Mouse (Mus musculus): ENCODE data around the gene Arhgef10l.

DNA sequence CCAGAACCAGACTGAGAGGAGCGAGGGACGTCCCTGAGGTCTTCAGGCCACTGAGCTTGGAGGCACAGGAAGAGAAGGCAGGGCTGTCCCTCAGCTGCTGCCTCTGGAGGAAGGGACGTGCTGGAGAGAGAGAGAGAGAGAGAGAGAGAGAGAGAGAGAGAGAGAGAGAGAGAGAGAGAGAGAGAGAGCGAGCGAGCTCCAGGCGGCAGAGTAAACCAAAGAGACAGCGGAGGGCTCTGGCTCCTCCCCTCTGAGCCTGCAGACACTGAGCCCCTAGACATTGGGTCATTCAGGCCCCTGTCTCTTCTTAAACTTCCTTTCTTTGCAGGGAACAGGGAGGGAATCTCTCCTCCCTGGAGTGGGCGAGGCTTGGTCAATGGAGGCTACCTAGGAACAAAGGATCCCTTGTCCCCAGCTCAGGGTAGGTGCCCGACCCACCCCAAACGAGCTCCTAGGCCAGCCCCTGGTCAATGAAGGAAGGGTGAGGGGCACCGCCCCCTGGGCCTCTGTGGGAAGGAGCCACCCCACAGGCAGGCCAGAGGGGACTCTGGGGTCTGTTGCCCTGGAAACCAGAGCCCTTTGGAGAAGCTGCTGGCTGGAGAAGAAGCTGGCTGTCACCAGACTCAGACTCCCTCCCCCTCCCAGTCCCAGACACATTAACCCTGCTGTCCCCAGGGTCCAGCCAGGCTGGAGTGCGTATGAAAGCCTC lies 41.2 kb downstream of the Arhgef10l start:
- TF ChIP-seq TCF12 (IDR thresholded peaks at IDR 0.05; ENCODE audit: insufficient read depth, poor library complexity, severe bottlenecking), result no peak
- no peak for TF ChIP-seq E2F4 (IDR thresholded peaks at IDR 0.05; ENCODE audit: insufficient read depth)
- no peak for TF ChIP-seq POLR2A (IDR thresholded peaks at IDR 0.05; ENCODE audit: insufficient read length, low read depth)
- no peak for TF ChIP-seq SRF (IDR thresholded peaks at IDR 0.05; ENCODE audit: control insufficient read depth, insufficient read length, low read depth)
- TF ChIP-seq MAX (IDR thresholded peaks at IDR 0.05; ENCODE audit: low read depth), result no peak
